Mouse (Mus musculus) bone marrow, adult 2 months (tissue): ENCODE results near the gene Hnrnpa2b1.

Experiments
- CTCF ChIP-seq: fragments of 200-500 bp; IDR thresholded peaks from 2 replicates; pipeline ENCODE4 v1.5.1; 2011; ENCODE audit warnings: low read length, control low read depth; ENCODE audit not compliant: control insufficient read depth, insufficient read depth
- POLR2A ChIP-seq: fragments of 200-500 bp; IDR thresholded peaks from 2 replicates; pipeline ENCODE4 v1.6.1; 2011; ENCODE audit warnings: low read depth, mild to moderate bottlenecking, control low read depth, low read length, borderline replicate concordance; ENCODE audit not compliant: control insufficient read depth

DNA sequence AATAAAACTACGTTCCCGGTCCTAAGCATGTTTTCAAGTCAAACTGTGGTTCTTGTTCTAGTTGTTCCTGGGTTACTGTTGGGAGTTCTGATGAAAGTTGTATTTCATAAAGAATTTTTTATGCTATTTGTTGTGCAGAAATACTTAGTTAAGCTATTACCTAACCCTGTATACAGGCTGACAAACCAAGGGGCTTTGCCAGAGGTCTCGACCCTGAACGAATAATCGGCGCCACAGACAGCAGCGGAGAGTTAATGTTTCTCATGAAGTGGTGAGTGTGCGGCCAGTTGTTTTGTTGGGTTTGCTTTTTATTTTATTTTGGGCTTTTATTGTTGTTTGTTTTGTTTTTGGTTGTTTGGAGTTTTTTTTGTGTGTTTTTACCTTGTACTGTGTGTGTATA, 11.9 kb upstream of the Hnrnpa2b1 start:
- TF ChIP-seq CTCF (no peak), POLR2A (no peak)
